Mouse (Mus musculus) lung, adult 2 months (tissue): ENCODE measurements around the gene Ccl1.

Experiments
- CTCF ChIP-seq: fragments of 200-500 bp; IDR thresholded peaks from 2 replicates; pipeline ENCODE4 v1.5.1; 2011; ENCODE audit warnings: mild to moderate bottlenecking, low read length, control low read depth; ENCODE audit not compliant: insufficient read depth
- POLR2A ChIP-seq: fragments of 200-500 bp; IDR thresholded peaks from 2 replicates; pipeline ENCODE4 v1.6.1; 2011; ENCODE audit warnings: low read depth, mild to moderate bottlenecking, control low read depth, low read length, borderline replicate concordance; ENCODE audit errors: extremely low read depth

GRCm38 (mm10) chr11:82177711-82178110 is 127.8 kb downstream of the Ccl1 start:
- TF ChIP-seq POLR2A (no peak), CTCF (peak; percentile 27; the same call in 1 of the 2 replicates)
